Mouse (Mus musculus): ENCODE results near the gene Raver2. TPM values are rescaled to one million over a fixed set of nuclear protein-coding genes. Genes with fewer than 3 reads are reported as not detected.
"Not testable (repeated sequence)": the region's sequence is repeated elsewhere in the genome, so short reads cannot be mapped to it uniquely, and the experiment has no call there.

Raver2 gene
- polyA plus RNA-seq, 1 experiment, result not detected

DNA sequence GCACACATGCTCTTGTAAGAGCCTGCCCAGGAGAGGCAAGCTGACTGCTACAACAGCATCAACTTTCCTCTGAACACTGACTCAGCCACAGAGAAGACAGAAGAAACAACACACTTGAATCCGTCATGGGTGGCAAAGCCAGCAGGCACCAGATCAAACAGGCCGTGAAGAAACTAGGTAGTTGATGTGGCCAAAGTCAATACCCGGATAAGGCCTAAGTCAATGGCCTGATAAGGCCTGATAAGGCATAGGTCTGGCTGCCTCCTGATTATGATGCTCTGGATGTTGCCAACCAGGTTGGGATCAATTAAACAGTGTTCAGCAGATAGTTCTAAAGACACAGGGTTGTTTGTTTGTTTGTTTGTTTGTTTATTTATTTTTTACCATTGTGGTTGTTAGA, 17.3 kb downstream of the Raver2 start:
- Histone ChIP-seq H3K9me3 (ENCODE audit: control insufficient read depth, low read length) (no peaks in the 10 kb centered on the region), H3K27me3 (ENCODE audit: control insufficient read depth) (no peaks in the 10 kb centered on the region), H3K4me1 (ENCODE audit: control insufficient read depth) (no peaks in the 10 kb centered on the region; the same call in 1 of the 2 replicates), H3K36me3 (ENCODE audit: control insufficient read depth) (no peaks in the 10 kb centered on the region), H3K4me3 (replicated peaks) (no peak overlapping the region)
- TF ChIP-seq TAL1 (IDR thresholded peaks at IDR 0.05; ENCODE audit: low read length) (no peak), GATA1 (IDR thresholded peaks at IDR 0.05; ENCODE audit: low read length) (no peak)

DNA sequence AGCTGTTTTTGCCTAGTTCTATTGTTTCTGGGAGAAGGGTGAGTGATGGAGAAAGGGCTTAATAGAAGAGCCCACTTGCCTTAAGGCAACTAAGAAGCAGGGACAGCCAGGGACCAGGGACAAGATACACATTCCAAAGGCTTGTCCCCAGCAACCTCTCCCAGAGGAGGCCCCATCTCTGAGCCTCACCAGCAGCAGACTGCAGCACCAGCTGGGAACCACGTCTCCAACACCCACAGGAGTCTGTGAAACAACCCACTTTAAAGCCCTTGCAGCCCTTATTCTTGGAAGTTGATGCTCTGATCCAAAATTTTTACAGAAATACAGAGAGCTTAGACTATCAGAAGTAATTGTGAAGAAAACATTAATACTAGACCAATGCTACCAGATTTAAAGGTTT, 18.9 kb downstream of the Raver2 start:
- H3K9me3 ChIP-seq (ENCODE audit: control insufficient read depth, low read length), result no peaks in the 10 kb centered on the region
- no peaks in the 10 kb centered on the region for H3K4me1 ChIP-seq (ENCODE audit: control insufficient read depth)
- no peaks in the 10 kb centered on the region for H3K36me3 ChIP-seq (ENCODE audit: control insufficient read depth)
- no peak overlapping the region for H3K4me3 ChIP-seq (replicated peaks)
- TF ChIP-seq GATA1 (IDR thresholded peaks at IDR 0.05; ENCODE audit: low read length) (no peak), TAL1 (IDR thresholded peaks at IDR 0.05; ENCODE audit: low read length) (no peak)
- H3K27me3 ChIP-seq (ENCODE audit: control insufficient read depth), result no peaks in the 10 kb centered on the region

DNA sequence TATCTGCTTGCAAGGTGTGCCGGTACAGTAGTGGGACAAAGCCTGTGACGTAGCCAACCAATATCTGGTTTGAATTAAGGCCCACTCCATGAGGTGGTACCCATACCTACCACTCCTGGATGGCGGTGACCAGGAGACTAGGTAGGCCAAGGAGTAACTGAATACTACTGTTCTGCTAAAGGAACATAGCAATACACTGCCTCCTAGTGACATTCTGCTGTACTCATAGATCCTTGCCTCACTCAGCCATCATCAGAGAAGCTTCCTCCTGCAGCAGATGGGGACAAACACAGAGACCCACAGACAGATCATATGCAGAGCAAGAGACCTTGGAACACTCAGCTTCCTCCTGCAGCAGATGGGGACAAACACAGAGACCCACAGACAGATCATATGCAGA, 21.8 kb downstream of the Raver2 start:
- H3K36me3 ChIP-seq (ENCODE audit: control insufficient read depth); H3K9me3 ChIP-seq (ENCODE audit: control insufficient read depth, low read length); H3K4me3 ChIP-seq (replicated peaks); H3K4me1 ChIP-seq (ENCODE audit: control insufficient read depth); H3K27me3 ChIP-seq (ENCODE audit: control insufficient read depth): not testable (repeated sequence)

DNA sequence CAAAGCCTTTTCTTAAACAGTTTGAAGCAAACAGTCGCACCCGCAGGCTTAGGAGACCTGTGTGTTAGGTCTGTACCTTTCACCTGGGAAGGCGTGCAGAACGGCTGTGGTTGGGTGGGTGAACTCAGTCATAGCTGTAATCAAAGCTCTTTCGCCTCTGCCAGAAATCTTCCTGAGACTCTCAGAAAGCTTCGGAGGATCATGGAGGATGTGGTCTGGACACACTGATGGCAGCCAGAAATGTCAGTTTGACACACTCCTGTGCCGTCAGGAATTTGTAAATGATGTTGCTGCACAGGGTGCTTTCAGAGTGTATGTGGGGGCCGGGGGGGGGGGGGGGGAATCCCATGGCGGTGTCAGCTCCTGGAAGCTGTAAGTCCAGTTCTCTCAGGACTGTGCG, 24.5 kb downstream of the Raver2 start:
- Histone ChIP-seq H3K4me3 (replicated peaks) (no peak overlapping the region), H3K9me3 (ENCODE audit: control insufficient read depth, low read length) (no peaks in the 10 kb centered on the region), H3K27me3 (ENCODE audit: control insufficient read depth) (no peaks in the 10 kb centered on the region), H3K36me3 (ENCODE audit: control insufficient read depth) (no peaks in the 10 kb centered on the region), H3K4me1 (ENCODE audit: control insufficient read depth) (no peaks in the 10 kb centered on the region)
- TF ChIP-seq GATA1 (IDR thresholded peaks at IDR 0.05; ENCODE audit: low read length) (no peak), TAL1 (IDR thresholded peaks at IDR 0.05; ENCODE audit: low read length) (no peak)

DNA sequence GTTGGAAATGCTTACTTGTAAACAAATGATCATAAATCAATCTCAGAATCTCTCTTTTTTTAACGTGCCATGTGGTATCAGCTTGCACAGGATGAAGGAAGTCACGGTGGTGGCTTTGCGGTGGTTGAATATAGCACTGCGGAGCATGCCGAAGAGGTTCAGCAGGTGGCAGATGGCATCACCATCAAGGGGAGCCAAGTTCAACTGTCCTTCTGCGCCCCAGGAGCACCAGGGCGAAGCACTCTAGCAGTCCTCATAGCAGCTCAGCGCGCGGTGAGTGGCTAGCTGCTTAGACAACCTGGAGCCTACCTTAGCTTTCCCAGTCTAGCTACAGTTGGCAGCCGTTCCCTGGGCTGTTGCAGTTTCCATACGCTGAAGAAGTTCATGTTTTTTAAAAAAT, 38.3 kb downstream of the Raver2 start:
- Histone ChIP-seq H3K4me1 (ENCODE audit: control insufficient read depth) (no peaks in the 10 kb centered on the region), H3K36me3 (ENCODE audit: control insufficient read depth) (no peaks in the 10 kb centered on the region), H3K4me3 (replicated peaks) (no peak overlapping the region), H3K9me3 (ENCODE audit: control insufficient read depth, low read length) (peaks cover 3% of the 10 kb centered on the region), H3K27me3 (ENCODE audit: control insufficient read depth) (no peaks in the 10 kb centered on the region)
- TF ChIP-seq TAL1 (IDR thresholded peaks at IDR 0.05; ENCODE audit: low read length) (no peak), GATA1 (IDR thresholded peaks at IDR 0.05; ENCODE audit: low read length) (no peak)

DNA sequence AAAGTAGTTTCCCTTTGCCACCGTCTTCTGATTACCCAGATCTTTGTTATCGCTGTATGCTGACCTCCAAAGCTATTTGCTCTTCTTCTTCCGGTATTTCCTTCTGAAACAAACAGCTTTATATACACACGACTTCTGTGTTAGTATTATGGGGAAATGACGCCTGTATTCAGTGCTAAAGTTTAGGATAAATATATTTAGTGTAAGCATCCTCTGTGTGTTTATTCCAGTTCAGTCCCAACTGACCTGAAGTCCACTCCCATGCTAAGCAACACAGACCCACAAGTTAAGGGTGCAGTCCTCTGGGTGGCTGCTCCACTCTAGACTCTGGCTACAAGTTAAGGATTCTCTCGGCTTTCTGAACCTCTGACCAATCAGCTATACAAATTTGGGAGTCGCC, 52.2 kb downstream of the Raver2 start:
- Histone ChIP-seq H3K4me3 (replicated peaks) (no peak overlapping the region), H3K27me3 (ENCODE audit: control insufficient read depth) (no peaks in the 10 kb centered on the region), H3K36me3 (ENCODE audit: control insufficient read depth) (no peaks in the 10 kb centered on the region), H3K4me1 (ENCODE audit: control insufficient read depth) (no peaks in the 10 kb centered on the region), H3K9me3 (ENCODE audit: control insufficient read depth, low read length) (no peaks in the 10 kb centered on the region)
- no peak for TF ChIP-seq GATA1 (IDR thresholded peaks at IDR 0.05; ENCODE audit: low read length)
- TF ChIP-seq TAL1 (IDR thresholded peaks at IDR 0.05; ENCODE audit: low read length), result no peak

DNA sequence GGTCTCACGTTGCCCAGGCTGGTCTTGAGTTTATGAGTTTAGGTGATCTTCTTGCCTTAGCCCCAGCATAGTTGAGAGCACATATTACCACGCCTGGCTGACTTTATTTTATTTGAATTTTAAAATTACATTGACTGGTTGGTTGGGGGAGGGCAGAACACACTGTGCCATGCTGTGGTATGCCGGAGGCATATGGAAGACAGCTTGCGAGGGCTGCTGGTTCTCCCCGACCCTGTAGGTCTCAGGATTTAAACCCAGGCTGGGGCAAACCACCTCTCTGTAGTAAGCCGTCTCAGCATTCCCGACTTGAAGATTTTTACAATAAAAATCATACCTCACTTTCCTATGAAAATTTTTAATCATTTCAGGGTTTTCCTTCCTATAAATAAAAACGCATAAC, 66.2 kb downstream of the Raver2 start:
- no peak for TF ChIP-seq GATA1 (IDR thresholded peaks at IDR 0.05; ENCODE audit: low read length)
- Histone ChIP-seq H3K36me3 (ENCODE audit: control insufficient read depth) (no peaks in the 10 kb centered on the region), H3K4me3 (replicated peaks) (no peak overlapping the region), H3K27me3 (ENCODE audit: control insufficient read depth) (no peaks in the 10 kb centered on the region), H3K9me3 (ENCODE audit: control insufficient read depth, low read length) (no peaks in the 10 kb centered on the region), H3K4me1 (ENCODE audit: control insufficient read depth) (no peaks in the 10 kb centered on the region)

DNA sequence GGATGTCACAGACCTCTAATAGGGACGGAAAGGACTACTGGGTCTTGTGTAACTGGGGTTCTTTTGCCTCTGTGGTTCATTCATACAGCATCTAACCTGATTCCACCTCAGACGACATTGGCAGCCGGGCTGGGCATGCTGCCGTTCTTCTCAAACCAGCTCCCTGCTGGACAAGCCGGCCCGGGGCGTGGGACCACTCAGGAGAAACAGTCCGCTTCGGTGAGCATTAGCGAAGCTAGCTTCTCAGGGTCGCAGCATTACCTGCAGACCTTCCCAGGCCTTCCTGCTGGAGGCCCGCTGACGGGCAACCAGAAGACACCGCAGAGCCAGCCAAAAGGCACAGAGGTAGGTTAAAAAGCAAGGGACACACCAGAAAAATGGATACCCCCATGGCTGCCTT, 67.1 kb downstream of the Raver2 start:
- TF ChIP-seq TAL1 (IDR thresholded peaks at IDR 0.05; ENCODE audit: low read length) (no peak), GATA1 (IDR thresholded peaks at IDR 0.05; ENCODE audit: low read length) (no peak)
- no peaks in the 10 kb centered on the region for H3K4me1 ChIP-seq (ENCODE audit: control insufficient read depth)
- no peaks in the 10 kb centered on the region for H3K27me3 ChIP-seq (ENCODE audit: control insufficient read depth)
- H3K9me3 ChIP-seq (ENCODE audit: control insufficient read depth, low read length), result no peaks in the 10 kb centered on the region
- no peaks in the 10 kb centered on the region for H3K36me3 ChIP-seq (ENCODE audit: control insufficient read depth)
- no peak overlapping the region for H3K4me3 ChIP-seq (replicated peaks)

DNA sequence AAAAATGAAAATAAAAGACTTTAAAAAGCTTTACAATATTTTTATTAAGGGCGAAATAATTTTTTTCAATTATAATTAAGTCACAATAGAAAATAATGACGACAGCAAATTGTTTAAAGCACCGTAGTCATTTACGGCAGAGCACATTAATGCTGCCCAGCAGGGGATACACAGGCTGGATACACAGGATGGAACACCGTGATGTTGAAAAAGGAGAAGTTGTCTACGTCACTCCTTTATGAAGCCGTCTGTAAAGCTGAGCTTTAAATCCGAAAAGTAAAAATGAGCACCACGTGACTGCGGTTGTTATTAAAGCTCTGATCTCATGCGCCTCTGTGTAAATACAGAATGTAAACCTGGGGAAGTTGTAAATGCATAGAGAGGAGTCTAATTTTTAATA, 69.2 kb downstream of the Raver2 start:
- H3K9me3 ChIP-seq (ENCODE audit: control insufficient read depth, low read length), result no peaks in the 10 kb centered on the region
- TF ChIP-seq TAL1 (IDR thresholded peaks at IDR 0.05; ENCODE audit: low read length) (no peak), GATA1 (IDR thresholded peaks at IDR 0.05; ENCODE audit: low read length) (no peak)
- H3K4me1 ChIP-seq (ENCODE audit: control insufficient read depth), result no peaks in the 10 kb centered on the region
- H3K4me3 ChIP-seq (replicated peaks), result no peak overlapping the region
- H3K36me3 ChIP-seq (ENCODE audit: control insufficient read depth), result no peaks in the 10 kb centered on the region
- no peaks in the 10 kb centered on the region for H3K27me3 ChIP-seq (ENCODE audit: control insufficient read depth)

DNA sequence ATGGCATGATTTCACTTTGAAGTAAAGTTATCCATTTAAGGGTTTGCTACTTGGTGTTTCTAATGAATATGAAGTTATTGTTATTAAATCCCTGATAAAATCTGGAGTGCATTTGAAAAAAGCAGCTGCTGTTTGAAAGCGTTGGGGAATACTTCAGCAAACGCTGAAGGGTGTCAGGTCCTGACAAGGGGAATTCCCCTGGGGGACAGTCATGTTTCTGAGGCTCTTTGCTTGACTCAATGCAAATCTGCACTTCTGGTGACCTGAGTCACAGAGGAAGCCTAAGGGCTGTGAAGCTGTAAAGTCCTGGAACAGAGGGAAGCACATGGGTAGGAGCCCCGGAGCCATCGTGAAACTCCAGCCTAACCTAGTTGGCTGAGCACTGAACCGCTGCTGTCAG, 73.0 kb downstream of the Raver2 start:
- TF ChIP-seq GATA1 (IDR thresholded peaks at IDR 0.05; ENCODE audit: low read length) (no peak), TAL1 (IDR thresholded peaks at IDR 0.05; ENCODE audit: low read length) (no peak)
- H3K4me3 ChIP-seq (replicated peaks), result no peak overlapping the region
- H3K4me1 ChIP-seq (ENCODE audit: control insufficient read depth), result no peaks in the 10 kb centered on the region
- no peaks in the 10 kb centered on the region for H3K9me3 ChIP-seq (ENCODE audit: control insufficient read depth, low read length)
- no peaks in the 10 kb centered on the region for H3K36me3 ChIP-seq (ENCODE audit: control insufficient read depth)
- H3K27me3 ChIP-seq (ENCODE audit: control insufficient read depth), result no peaks in the 10 kb centered on the region

Data from erythroblast, embryonic 14.5 days (primary cell).